Mouse (Mus musculus) heart, postnatal 25 days (tissue): ENCODE results near the gene Sart3. TPM values are rescaled to one million over a fixed set of nuclear protein-coding genes. Genes with fewer than 3 reads are reported as not detected.
"Not testable (repeated sequence)": the region's sequence is repeated elsewhere in the genome, so short reads cannot be mapped to it uniquely, and the experiment has no call there.

Experiments
- DNase-seq: peaks from one replicate; pipeline ENCODE4 v3.0.0; 2022; ENCODE audit warnings: low spot score
- intact Hi-C: fragments of 180-260 bp; cut with DNase I; formaldehyde crosslinking; loops from one replicate; pipeline ENCODE4 v1.15.1; 2025
- total RNA-seq, 2 experiments: library from RNA; stranded (reverse); gene quantifications; 2 replicates each; pipeline ENCODE4 v1.2.3; 2021

Sart3 gene
- total RNA-seq, 2 experiments from 2014 or later: 14.1 to 17.1 TPM

DNA sequence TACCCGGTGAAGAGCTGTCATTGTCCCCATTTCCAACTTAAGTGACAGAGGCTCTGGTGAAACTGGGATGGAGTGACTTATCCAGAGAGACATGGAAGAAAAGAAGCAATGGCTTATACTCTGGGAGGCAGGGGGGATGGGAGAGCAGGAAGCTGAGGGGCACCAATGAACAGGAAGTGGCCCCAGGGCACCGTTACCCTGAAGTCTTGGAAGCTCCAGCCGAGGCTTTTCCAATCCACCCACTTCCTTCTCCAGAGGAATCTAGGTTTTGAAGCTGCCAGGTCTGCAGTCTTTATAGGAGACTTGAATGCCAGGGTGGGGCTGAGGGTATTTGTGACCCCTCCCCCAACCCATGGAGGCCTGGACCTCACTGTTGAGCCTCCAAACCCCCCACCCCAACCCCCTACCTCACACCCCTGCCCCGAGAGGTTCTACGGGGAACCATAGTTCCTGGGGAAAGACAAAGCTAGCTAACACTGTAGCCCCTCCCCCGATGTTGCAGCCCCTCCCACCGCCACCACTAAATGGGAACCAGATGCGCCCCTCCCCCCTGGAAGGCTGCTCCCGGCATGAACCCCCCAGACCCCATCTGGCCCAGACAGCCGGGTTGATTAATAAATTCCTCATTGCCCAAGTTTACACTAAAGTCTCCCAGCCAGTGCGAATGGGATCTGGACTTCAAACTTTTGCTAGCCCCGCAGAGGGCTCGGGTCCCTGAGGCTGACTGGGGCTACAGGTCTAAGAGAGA, 24.3 kb upstream of the Sart3 start:
- no peak for DNase-seq
- intact Hi-C loops: no loop called here

DNA sequence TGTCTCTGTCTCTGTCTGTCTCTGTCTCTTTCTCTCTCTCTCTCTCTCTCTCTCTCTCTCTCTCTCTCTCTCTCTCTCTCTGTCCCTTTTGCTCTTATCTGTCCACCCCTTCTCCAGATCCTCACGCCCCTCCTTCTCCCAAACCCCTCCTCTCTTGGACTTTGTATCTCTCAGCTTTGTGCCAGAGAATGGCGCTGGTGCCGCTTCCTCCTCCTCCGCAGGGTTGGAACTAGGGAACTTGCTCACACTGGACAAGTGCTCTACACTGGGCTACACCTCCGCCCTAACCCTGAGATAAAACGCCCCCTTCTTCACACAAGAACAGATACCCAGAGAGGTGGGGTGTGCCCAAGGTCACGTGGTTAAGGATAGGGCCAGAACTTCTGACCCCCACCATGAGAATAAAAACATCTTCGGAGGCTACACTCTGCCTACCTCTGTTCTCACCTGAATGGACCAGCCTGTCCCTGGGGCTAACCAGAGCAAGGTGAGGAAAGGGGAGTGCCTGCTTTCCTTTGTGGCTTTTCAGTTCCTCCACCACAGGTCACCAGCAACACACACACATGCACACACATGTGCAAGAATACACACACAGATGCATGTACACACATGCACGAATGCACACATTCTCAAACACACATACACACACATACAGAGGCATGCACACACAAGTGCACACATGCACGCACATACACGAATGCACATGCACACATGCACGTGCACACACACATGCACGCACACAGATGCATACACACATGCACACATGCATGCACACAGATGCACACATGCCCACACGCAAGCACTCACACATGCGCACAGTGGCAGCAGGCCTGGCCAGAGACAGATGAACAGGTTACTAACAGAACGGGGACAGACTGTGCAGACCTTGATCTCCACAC, 19.1 kb upstream of the Sart3 start:
- intact Hi-C loops: no loop called here
- DNase-seq: no peak

DNA sequence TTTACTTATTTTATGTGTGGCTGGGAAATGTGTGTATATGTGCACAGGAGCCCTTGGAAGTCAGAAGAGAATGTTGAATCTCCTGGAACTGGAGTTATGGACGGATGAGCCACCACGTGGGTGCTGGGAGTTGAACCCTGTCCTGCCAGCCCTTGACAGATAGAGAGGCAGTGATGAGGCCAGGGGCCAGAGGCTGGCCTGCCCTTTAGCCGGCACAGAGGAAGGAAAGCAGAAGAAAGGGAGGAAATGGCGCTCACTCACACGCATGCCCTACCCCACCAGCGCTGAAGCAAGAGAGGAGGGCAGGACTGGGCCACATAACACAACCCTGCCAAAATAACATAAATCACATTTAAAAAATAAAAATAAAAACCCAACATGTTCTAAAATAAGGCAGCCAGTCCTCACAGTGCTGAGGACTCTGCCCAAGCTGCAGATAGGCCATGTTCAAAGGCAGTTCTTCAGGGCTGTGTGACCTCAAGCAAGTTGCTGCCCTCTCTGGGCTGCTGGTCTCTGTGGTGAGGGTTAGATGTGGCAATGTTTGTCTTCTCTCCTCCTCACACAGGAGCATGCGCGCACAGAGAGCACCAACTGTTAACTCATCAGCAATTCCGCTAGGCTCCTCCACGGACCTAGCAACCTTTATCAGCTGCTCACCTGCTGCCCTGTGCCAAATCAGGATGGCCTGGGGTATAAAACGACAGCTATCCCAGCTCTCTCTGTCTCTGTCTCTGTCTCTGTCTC, 18.3 kb upstream of the Sart3 start:
- intact Hi-C loops: no loop called here
- DNase-seq: no peak

DNA sequence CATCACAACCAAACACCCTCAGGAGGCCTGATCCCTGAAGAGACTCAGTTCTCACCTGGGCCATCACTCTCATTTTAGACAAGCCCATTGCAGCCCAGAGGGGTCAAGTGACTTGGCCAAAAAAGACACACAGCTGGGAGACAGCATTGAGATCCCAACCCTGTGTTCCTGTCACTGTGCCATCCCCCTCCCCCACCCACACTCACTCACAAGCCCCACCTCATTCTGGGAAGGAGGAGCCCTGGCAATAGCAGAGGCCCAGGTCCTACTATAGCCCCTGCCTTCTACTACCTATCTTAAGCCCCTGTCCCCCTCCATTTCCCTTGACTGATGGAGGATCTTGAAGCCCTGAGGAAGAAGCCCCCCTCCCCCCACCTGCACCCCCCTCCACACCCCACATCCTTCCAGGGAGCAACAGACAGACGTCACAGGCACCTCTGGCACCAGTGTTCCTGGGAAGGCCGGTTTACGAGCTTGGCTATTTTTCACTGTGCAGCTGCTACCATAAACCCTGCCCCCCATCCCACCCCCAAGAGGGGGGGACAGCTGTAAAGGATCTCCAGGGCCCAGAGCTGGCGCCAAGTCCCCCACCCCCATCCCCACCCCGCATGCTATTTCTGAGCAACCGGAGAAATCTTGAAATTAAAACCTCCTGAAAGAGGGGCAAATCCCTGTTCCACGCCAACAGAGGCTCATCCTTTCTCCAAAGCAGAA, 16.9 kb upstream of the Sart3 start:
- no peak for DNase-seq
- intact Hi-C loops: no loop called here

DNA sequence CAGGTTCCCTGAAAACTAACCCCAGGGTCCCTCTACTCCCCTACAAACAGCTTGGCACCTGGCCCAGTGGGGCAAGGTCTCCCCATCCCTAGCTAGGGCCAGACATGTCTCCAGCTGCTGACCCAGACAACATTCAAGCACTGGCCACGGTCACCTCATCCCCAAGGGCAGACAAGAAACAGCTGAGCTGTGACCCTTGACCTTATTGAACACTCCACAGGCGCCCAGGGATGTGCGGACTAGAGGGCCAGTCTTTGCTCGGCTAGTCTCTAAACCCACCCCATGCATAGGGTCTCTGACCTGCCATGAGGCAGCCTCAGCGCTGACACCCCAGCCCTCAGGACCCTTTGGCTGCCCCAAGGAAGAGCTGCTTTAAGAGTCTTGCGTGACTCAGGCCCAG, 16.3 kb upstream of the Sart3 start:
- DNase-seq: no peak
- intact Hi-C loops: no loop called here

DNA sequence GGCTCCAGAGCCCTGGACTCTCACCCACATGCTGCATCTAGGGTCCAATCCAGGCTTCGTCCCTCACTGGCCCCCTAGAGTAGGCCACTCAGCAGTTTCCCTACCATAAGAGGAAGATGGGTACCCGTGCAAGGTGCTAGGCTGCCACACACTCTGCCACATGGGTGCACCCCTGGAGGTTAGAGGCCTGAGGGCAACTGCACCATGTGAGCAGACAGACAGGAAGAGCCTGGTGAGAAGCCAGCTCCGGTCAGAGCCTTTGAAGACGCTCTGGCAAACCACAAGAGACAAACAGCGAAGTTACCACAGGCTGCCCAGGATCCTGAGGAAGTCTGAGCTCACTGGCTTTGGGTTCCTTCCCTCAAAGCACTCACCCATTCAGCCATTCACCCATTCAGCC, 14.7 kb upstream of the Sart3 start:
- intact Hi-C loops: no loop called here
- no peak for DNase-seq

DNA sequence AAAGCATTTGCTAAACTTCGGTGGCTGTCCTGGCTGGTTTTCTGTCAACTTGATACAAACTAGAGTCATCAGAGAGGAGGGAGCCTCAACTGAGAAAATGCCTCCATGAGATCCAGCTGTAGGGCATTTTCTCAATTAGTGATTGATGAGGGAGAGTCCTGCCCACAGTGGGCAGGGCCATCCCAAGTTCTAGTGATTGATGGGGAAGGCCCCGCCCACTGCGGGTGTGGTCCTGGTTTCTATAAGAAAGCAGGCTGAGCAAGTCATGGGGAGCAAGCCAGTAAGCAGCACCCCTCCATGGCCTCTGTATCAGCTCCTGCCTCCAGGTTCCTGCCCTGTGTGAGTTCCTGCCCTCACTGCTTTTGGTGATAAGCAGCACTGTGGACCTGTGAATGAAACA, 11.8 kb upstream of the Sart3 start:
- DNase-seq, intact Hi-C loops: not testable (repeated sequence)

DNA sequence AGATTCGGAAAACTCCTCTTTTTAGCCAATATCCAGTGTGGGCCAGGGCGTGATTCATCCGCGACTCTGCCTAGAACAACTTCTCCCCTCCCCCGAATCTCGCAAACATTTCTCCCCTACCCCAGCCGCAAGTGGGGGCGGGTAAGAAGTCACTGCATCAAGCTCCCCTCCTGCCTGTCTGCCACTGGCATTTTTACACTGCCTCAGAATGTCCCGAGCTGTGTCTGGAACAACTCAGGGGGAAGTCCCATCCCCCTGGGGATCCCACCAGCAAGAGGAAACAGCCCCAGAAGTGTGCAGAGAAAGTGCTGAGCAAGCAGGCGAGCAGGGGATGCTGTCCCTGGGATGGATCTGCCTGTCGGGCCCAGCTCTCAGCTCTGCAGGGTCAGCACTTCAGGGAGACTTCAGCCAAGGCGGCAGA, 11.3 kb upstream of the Sart3 start:
- intact Hi-C loops: no loop called here
- peak; percentile 67 for DNase-seq

DNA sequence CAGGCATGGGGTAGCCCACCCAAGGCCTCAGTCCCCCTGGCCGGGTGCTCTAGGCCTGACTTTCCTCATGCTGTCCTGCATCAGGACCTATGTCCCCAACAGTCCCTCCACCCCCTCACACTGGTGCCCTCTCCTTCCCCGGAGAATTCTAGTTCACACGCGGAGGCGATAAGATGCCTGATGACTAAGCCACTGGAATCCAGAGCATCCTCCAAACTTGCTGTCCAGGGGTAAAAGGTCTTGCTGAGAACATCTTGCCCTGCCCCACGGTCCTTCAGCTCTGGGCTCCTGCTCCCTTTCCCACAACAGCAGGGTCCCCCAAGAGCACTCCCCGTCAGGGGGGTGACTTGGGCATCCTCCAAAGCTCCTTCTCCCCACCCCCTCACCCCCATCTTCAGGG, 10.3 kb upstream of the Sart3 start:
- intact Hi-C loops: no loop called here
- peak; percentile 33 for DNase-seq

DNA sequence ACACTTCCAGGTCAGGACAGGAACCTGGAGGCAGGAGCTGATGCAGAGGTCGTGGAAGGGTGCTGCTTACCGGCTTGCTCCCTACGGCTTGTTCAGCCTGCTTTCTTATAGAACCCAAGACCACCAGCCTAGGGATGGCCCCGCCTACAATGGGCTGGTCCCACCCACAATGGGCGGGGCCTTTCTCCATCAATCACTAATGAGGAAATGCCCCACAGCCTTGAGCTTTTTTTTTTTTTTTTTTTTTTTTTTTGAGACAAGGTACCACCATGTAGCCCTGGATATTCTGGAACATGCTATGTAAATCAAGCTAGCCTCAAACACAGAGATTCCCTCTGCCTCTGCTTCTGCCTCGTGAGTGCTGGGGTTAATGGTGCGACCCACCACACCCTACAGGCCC, 9.6 kb upstream of the Sart3 start:
- intact Hi-C loops: no loop called here
- DNase-seq: no peak

DNA sequence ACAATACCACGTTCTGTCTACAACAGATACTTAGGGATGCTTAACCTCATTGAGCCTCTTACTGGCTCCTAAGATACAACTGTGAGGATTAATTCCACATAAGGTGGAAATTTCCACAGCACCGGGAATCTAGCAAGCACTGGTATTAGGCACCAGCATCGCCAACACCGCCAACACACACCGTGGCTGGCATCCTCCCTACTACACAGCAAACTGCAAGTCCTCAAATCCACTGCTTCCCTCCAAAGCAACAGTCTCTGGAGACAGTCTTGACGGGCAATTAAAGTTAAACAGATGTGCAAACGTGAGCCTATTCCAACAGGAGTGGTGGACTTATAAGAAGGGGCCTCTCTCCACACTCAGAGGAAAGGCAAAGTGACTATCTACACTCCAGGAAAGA, 8.9 kb upstream of the Sart3 start:
- no peak for DNase-seq
- intact Hi-C loops: no loop called here

DNA sequence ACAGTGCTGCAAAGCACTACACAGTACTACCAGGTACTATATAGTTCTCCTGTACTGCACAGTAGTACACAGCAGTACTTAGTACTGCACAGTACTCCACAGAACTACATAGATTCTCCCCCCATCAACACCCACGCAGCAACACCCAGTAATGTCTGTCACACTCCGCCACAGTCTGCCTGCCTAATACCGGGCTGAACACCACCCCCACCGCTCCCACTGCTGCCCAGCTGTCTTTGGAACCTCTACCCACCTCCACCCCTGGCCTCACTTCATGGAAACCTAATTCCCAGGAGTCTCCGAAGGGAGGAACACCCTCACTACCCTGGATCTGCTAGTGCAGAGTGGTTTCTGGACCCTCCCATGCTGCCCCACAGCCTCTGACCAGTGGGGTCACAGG, 8.5 kb upstream of the Sart3 start:
- intact Hi-C loops: no loop called here
- DNase-seq: no peak

DNA sequence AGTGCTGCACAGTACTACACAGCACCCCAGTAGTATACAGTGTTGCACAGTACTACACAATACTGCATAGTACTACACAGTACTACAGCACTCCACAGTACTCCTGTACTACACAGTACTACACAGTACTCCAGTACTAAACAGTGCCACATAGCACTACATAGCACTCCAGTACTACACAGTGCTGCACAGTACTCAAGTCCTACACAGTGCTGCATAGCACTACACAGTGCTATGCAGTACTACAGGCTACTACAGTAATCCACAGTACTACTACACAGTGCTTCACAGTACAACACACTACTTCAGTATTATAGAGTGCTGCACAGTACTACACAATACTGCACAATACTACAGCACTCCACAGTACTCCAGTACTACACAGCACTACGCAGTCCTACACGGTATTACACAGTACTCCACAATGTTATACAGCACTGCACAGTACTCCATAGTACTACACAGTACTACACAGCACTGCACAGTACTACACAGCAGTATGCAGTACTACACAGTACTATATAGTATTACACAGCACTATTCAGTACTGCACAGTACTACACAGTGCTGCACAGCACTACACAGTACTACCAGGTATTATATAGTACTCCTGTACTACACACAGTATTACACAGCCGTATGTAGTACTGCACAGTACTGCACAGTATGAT, 7.9 kb upstream of the Sart3 start:
- intact Hi-C loops: no loop called here
- no peak for DNase-seq

DNA sequence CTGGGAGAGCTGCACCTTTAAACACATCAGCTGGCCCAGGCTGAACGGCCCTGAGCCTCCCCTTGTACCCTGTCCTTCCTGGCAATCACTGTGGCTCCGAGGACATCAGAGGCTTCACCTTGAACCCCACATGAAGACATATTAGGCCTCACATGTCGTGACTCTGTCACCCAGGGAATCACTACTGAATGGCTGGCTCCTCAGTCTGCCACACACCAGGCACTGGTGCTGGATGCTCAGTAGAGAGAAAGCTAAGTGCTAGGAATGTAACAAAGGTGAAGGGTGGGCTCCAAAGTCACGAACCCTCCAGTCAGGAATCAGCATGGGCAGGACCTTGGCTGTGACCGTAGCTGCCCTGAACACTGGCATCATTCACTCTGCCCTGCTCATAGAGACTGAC, 7.3 kb upstream of the Sart3 start:
- intact Hi-C loops: no loop called here

DNA sequence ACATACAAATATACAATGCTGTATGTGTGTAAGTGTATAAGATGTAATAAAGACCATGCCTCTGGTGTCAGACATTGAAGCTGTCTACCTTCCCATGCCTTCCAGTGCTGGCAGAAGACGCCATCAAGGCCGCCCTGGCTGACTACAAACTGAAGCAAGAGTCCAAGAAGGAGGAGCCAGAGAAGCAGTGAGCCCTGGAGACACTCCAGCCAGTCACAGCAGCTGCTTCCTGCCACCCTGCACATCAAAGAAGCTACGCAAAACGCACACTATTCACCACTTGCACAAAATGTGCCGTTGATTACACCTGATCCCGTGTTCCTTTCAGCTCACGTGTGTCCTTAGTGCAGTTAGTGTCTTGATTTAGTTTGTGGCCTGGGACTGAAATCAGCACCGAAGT, 5.4 kb upstream of the Sart3 start:
- DNase-seq, intact Hi-C loops: not testable (repeated sequence)

More for the DNA sequence above, 7.3 kb upstream of the Sart3 start:
- no peak for DNase-seq

DNA sequence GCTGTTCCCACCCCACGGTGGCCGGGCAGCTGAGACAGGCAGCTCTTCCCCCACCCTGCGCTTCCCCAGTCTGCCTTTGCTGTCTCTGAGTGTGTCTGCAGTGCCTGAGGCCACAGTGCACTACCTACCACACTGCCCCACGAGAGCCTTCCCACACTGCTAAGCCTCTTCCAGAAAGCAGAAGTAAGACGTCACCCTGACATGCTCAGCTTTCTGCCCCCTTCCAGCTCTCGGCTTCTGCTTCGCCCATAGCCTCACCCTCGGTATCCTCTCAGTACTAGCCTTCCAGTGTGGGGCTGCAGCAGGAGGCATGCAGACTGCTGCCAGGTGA, 4.6 kb upstream of the Sart3 start:
- no peak for DNase-seq
- intact Hi-C loops: no loop called here

DNA sequence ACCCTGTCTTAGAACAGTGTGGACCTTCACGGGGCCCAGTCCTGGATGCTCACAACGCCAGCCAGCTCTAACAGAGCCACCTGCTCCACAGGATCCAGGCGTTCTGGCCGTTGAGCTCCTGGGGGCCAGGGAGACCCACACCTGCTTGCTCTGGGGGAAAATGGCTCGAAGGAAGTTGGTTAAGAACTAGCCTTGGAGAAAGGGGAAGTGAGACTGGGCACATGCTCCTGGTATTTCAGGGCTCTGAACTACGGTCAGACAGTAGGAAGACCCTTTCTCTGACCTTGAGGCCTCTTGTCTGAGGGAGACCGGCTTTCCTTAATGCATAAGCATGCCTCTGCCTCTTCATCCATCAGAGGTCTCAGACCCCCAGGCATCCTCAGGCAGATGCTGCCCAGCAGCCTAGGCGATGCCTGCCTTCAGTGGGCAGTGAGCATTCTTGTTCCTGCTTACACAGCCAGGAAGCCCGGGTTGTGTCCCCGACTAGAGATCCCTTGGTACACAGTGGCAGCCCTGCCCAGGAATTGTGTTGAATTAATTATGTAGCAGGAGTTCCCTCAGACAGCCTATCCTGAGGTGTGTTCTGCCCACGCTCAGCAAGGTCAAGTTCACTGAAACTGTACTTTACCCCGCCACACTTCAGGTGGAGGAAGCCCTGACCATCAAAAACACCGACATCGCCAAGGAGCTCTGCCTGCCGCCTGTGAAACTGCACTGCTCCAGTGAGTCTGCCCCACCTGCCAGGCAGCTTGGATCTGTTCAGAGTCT, 4.0 kb upstream of the Sart3 start:
- DNase-seq: no peak
- intact Hi-C loops: no loop called here

DNA sequence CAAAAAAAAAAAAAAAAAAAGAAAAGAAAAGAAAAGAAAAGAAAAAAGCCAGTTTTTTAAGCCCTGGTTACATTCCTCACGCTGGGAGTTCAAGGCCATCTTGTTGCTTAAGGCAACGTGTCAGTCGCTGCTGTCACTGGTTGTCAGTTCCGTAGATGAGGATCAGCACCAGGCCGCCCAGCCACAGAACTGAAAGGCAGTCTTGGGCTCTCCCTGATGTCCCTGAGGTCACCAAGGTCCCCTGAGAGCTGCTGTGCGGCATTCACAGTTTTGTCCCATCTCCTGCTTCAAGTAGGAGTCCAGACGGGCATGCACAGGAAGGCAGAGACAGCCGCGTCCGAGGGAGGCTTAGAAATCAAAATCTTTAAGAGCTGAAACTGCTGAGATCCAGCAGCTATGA, 3.3 kb upstream of the Sart3 start:
- DNase-seq: no peak
- intact Hi-C loops: no loop called here

DNA sequence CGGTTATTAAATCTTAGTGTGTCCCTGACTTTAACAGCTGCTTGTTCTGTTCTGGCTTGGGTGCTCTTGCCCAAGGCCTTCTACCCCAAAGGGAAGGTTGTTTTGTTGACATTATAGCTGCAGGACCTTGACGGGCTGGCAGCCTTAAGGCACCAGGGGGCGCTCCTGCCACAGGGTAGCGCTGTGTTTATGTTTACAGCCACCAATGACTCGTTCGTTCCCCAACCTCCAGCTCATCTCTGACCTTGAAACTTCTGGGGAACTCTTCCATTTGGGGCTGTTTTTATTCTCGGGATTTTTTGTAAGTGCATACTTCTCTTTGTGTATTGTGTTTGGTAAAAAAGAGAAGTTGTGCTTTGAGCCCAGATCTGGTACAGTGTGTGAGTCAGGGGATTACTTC, 1.4 kb upstream of the Sart3 start:
- DNase-seq: peak; percentile 69
- intact Hi-C loops: loop anchor here (1.0 to 5.0 kb wide), 2 partner anchors 42 to 179 kb away; no protein-coding TSS in a partner anchor
